Mouse (Mus musculus) brain, embryonic 14.5 days (tissue): ENCODE data around the gene Usp37. TPM values are rescaled to one million over a fixed set of nuclear protein-coding genes. Genes with fewer than 3 reads are reported as not detected.
A peak's percentile ranks its signal among the peaks of the same experiment; 100 is the strongest.

Experiments
- DNase-seq: peaks from one replicate; pipeline ENCODE4 v3.0.0-alpha.2; 2011; ENCODE audit warnings: low read depth
- CTCF ChIP-seq: fragments of 200-500 bp; IDR thresholded peaks from 2 replicates; pipeline ENCODE4 v1.5.1; 2012; ENCODE audit warnings: inconsistent platforms, mild to moderate bottlenecking, moderate library complexity, borderline replicate concordance; ENCODE audit not compliant: insufficient read depth, insufficient read length; ENCODE audit errors: extremely low read depth
- POLR2A ChIP-seq: fragments of 200-500 bp; IDR thresholded peaks from 2 replicates; pipeline ENCODE4 v1.6.1; 2012; ENCODE audit warnings: mild to moderate bottlenecking, inconsistent platforms, borderline replicate concordance; ENCODE audit not compliant: poor library complexity, insufficient read depth, insufficient read length, severe bottlenecking; ENCODE audit errors: extremely low read depth
- polyA plus RNA-seq: library from polyadenylated mRNA; depleted of rRNA; stranded (reverse); fragments of >200 nt; gene quantifications from 2 replicates; pipeline ENCODE4 v1.2.3, GENCODE M21; 2012

Usp37 gene
- polyA plus RNA-seq, 1 experiment, result 15.5 TPM

- no peak for DNase-seq
- no peak for TF ChIP-seq CTCF
- TF ChIP-seq POLR2A, result no peak
Measured at GRCm38 (mm10) chr1:74393697-74394096, 150.4 kb downstream of the Usp37 start.

- no peak for DNase-seq
- TF ChIP-seq POLR2A, result no peak
- TF ChIP-seq CTCF, result no peak
Measured at GRCm38 (mm10) chr1:74393010-74393409, 151.1 kb downstream of the Usp37 start.

GRCm38 (mm10) chr1:74392446-74392994 lies 151.6 kb downstream of the Usp37 start:
- no peak for TF ChIP-seq POLR2A
- no peak for TF ChIP-seq CTCF
- DNase-seq, result no peak

- TF ChIP-seq POLR2A, result 0 out of 2 replicates have a peak, but pooled peaks have one; percentile 30
- TF ChIP-seq CTCF, result no peak
- DNase-seq, result peak; percentile 53
Measured at GRCm38 (mm10) chr1:74391844-74392441, 152.1 kb downstream of the Usp37 start.

GRCm38 (mm10) chr1:74390924-74391748 lies 152.9 kb downstream of the Usp37 start, which contains the start of gene Ctdsp1:
Gene Ctdsp1, plus strand, starts transcription at chr1:74391509.
- DNase-seq, result peak; percentile 98
- TF ChIP-seq CTCF (no peak; the same call in 1 of the 2 replicates), POLR2A (no peak)

GRCm38 (mm10) chr1:74390287-74390906 lies 153.7 kb downstream of the Usp37 start:
- TF ChIP-seq POLR2A (no peak), CTCF (peak; percentile 69)
- DNase-seq, result peak; percentile 64

- DNase-seq, result peak; percentile 27
- TF ChIP-seq CTCF, result no peak
- TF ChIP-seq POLR2A, result no peak
Measured at GRCm38 (mm10) chr1:74389831-74390286, 154.2 kb downstream of the Usp37 start.

GRCm38 (mm10) chr1:74388398-74388920 lies 155.6 kb downstream of the Usp37 start:
- TF ChIP-seq CTCF (no peak), POLR2A (no peak)

GRCm38 (mm10) chr1:74387386-74387988 lies 156.6 kb downstream of the Usp37 start:
- no peak for TF ChIP-seq CTCF
- TF ChIP-seq POLR2A, result no peak
- DNase-seq, result no peak

More at GRCm38 (mm10) chr1:74388398-74388920, 155.6 kb downstream of the Usp37 start:
- DNase-seq, result no peak

GRCm38 (mm10) chr1:74386714-74387385 lies 157.2 kb downstream of the Usp37 start:
- DNase-seq, result peak; percentile 98
- no peak for TF ChIP-seq POLR2A
- TF ChIP-seq CTCF, result peak; percentile 44; the same call in 1 of the 2 replicates
